Mouse (Mus musculus) embryonic facial prominence, embryonic 13.5 days (tissue): Measurements from ENCODE around the gene Sept10. TPM values are rescaled to one million over a fixed set of nuclear protein-coding genes. Genes with fewer than 3 reads are reported as not detected.

Experiments
- ATAC-seq: fragments of 200-750 bp; cut with Nextera tagmentation; 2 replicates; pipeline ENCODE4 v1.8.0; 2017; ENCODE audit warnings: low read depth; ENCODE audit not compliant: insufficient number of reproducible peaks, insufficient read depth, low FRiP score, low TSS enrichment
- H3K27ac ChIP-seq: fragments of 300-500 bp; sonication (generic); 2 replicates; pipeline ENCODE4 v1.5.1; 2015; ENCODE audit warnings: moderate library complexity, mild to moderate bottlenecking, inconsistent platforms
- H3K27me3 ChIP-seq: fragments of 300-500 bp; sonication (generic); 2 replicates; pipeline ENCODE4 v1.6.1; 2015; ENCODE audit warnings: mild to moderate bottlenecking, inconsistent platforms
- H3K36me3 ChIP-seq: fragments of 300-500 bp; sonication (generic); 2 replicates; pipeline ENCODE4 v1.6.1; 2015; ENCODE audit warnings: mild to moderate bottlenecking, inconsistent platforms
- H3K4me1 ChIP-seq: fragments of 300-500 bp; sonication (generic); 2 replicates; pipeline ENCODE4 v1.6.1; 2015; ENCODE audit warnings: inconsistent platforms
- H3K4me2 ChIP-seq: fragments of 300-500 bp; sonication (generic); 2 replicates; pipeline ENCODE4 v1.6.1; 2015; ENCODE audit warnings: moderate library complexity, mild to moderate bottlenecking, inconsistent platforms
- H3K4me3 ChIP-seq: fragments of 300-500 bp; sonication (generic); 2 replicates; pipeline ENCODE4 v1.5.1; 2015; ENCODE audit warnings: mild to moderate bottlenecking, inconsistent platforms
- H3K9ac ChIP-seq: fragments of 300-500 bp; sonication (generic); 2 replicates; pipeline ENCODE4 v1.6.1; 2015; ENCODE audit warnings: mild to moderate bottlenecking, inconsistent platforms
- H3K9me3 ChIP-seq: fragments of 300-500 bp; sonication (generic); 2 replicates; pipeline ENCODE4 v1.6.1; 2016; ENCODE audit warnings: inconsistent platforms
- WGBS: fragments of 180-500 bp; shearing (Covaris S2); methylation state at CpG from one replicate; pipeline ENCODE4 v1.1.7; 2015; ENCODE audit warnings: mixed read lengths; 5-methylcytosine and 5-hydroxymethylcytosine counted together
- polyA plus RNA-seq: library from polyadenylated mRNA; unstranded; fragments of >200 nt; fragmentation: Nextera tagmentation; extraction: Ambion mirVana; gene quantifications from 2 replicates; pipeline ENCODE4 v1.2.1, GENCODE M21; 2015

Sept10 gene
- polyA plus RNA-seq, 1 experiment from 2014 or later, result 42.7 TPM

GRCm38 (mm10) chr10:59119811-59120210 lies 101.8 kb downstream of the Sept10 start:
- WGBS, result 92% methylated on average over 2 of the region's 2 CpGs
- Histone ChIP-seq H3K4me1 (0 out of 2 replicates have a peak, but pooled peaks cover 1% of the 10 kb centered on the region), H3K9me3 (no peaks in the 10 kb centered on the region), H3K36me3 (no peaks in the 10 kb centered on the region), H3K9ac (no peak overlapping the region), H3K27ac (no peak overlapping the region), H3K4me2 (no peak overlapping the region), H3K4me3 (no peak overlapping the region), H3K27me3 (no peaks in the 10 kb centered on the region)
- ATAC-seq, result no peak

- H3K4me3 ChIP-seq, result no peak overlapping the region
- H3K4me2 ChIP-seq, result no peak overlapping the region
- H3K27me3 ChIP-seq, result no peaks in the 10 kb centered on the region
- no peaks in the 10 kb centered on the region for H3K36me3 ChIP-seq
- no peak overlapping the region for H3K27ac ChIP-seq
- no peak for ATAC-seq
- WGBS, result 94% methylated on average over 1 of the region's 1 CpGs
- 0 out of 2 replicates have a peak, but pooled peaks cover 6% of the 10 kb centered on the region for H3K4me1 ChIP-seq
- H3K9ac ChIP-seq, result no peak overlapping the region
- H3K9me3 ChIP-seq, result no peaks in the 10 kb centered on the region
These were observed 102.6 kb downstream of the Sept10 start for GRCm38 (mm10) chr10:59119001-59119400.

GRCm38 (mm10) chr10:59117555-59117954 lies 104.1 kb downstream of the Sept10 start:
- Histone ChIP-seq H3K9me3 (no peaks in the 10 kb centered on the region), H3K4me2 (no peak overlapping the region), H3K27ac (no peak overlapping the region), H3K36me3 (no peaks in the 10 kb centered on the region), H3K27me3 (no peaks in the 10 kb centered on the region), H3K4me1 (0 out of 2 replicates have a peak, but pooled peaks cover 6% of the 10 kb centered on the region), H3K9ac (no peak overlapping the region), H3K4me3 (no peak overlapping the region)
- ATAC-seq, result no peak
- WGBS, result 70% methylated on average over 5 of the region's 5 CpGs

- no peak for ATAC-seq
- no peak overlapping the region for H3K27ac ChIP-seq
- no peaks in the 10 kb centered on the region for H3K27me3 ChIP-seq
- H3K4me3 ChIP-seq, result no peak overlapping the region
- no peak overlapping the region for H3K9ac ChIP-seq
- 80% methylated on average over 9 of the region's 9 CpGs for WGBS
- no peak overlapping the region for H3K4me2 ChIP-seq
- 0 out of 2 replicates have a peak, but pooled peaks cover 6% of the 10 kb centered on the region for H3K4me1 ChIP-seq
- no peaks in the 10 kb centered on the region for H3K36me3 ChIP-seq
- H3K9me3 ChIP-seq, result no peaks in the 10 kb centered on the region
These were observed 105.3 kb downstream of the Sept10 start for GRCm38 (mm10) chr10:59116331-59116730.

- Histone ChIP-seq H3K4me3 (no peak overlapping the region), H3K27ac (no peak overlapping the region), H3K4me1 (0 out of 2 replicates have a peak, but pooled peaks cover 6% of the 10 kb centered on the region), H3K4me2 (no peak overlapping the region), H3K9ac (no peak overlapping the region), H3K36me3 (no peaks in the 10 kb centered on the region), H3K27me3 (no peaks in the 10 kb centered on the region), H3K9me3 (no peaks in the 10 kb centered on the region)
- WGBS, result 85% methylated on average over 2 of the region's 2 CpGs
- no peak for ATAC-seq
These were observed 106.0 kb downstream of the Sept10 start for GRCm38 (mm10) chr10:59115691-59116090.

GRCm38 (mm10) chr10:59114535-59115291 lies 106.9 kb downstream of the Sept10 start:
- Histone ChIP-seq H3K4me3 (no peak overlapping the region), H3K36me3 (no peaks in the 10 kb centered on the region), H3K4me1 (0 out of 2 replicates have a peak, but pooled peaks cover 6% of the 10 kb centered on the region), H3K27me3 (no peaks in the 10 kb centered on the region), H3K4me2 (no peak overlapping the region), H3K9ac (no peak overlapping the region), H3K27ac (no peak overlapping the region), H3K9me3 (no peaks in the 10 kb centered on the region)
- ATAC-seq, result no peak
- WGBS, result 21% methylated on average over 15 of the region's 15 CpGs

- no peaks in the 10 kb centered on the region for H3K36me3 ChIP-seq
- no peak overlapping the region for H3K4me3 ChIP-seq
- 0 out of 2 replicates have a peak, but pooled peaks cover 6% of the 10 kb centered on the region for H3K4me1 ChIP-seq
- H3K9ac ChIP-seq, result no peak overlapping the region
- H3K27me3 ChIP-seq, result no peaks in the 10 kb centered on the region
- no peak overlapping the region for H3K4me2 ChIP-seq
- ATAC-seq, result no peak
- 81% methylated on average over 9 of the region's 9 CpGs for WGBS
- no peaks in the 10 kb centered on the region for H3K9me3 ChIP-seq
- H3K27ac ChIP-seq, result no peak overlapping the region
These were observed 108.3 kb downstream of the Sept10 start for GRCm38 (mm10) chr10:59113386-59113785.

- Histone ChIP-seq H3K4me2 (no peak overlapping the region), H3K9ac (no peak overlapping the region), H3K9me3 (no peaks in the 10 kb centered on the region), H3K4me1 (0 out of 2 replicates have a peak, but pooled peaks cover 6% of the 10 kb centered on the region), H3K36me3 (no peaks in the 10 kb centered on the region), H3K4me3 (no peak overlapping the region), H3K27ac (no peak overlapping the region), H3K27me3 (no peaks in the 10 kb centered on the region)
- 89% methylated on average over 8 of the region's 8 CpGs for WGBS
- ATAC-seq, result no peak
These were observed 108.9 kb downstream of the Sept10 start for GRCm38 (mm10) chr10:59112755-59113154.

- H3K27ac ChIP-seq, result no peak overlapping the region
- H3K4me3 ChIP-seq, result no peak overlapping the region
- WGBS, result 95% methylated on average over 7 of the region's 7 CpGs
- no peak overlapping the region for H3K9ac ChIP-seq
- H3K27me3 ChIP-seq, result no peaks in the 10 kb centered on the region
- no peak overlapping the region for H3K4me2 ChIP-seq
- 0 out of 2 replicates have a peak, but pooled peaks cover 6% of the 10 kb centered on the region for H3K4me1 ChIP-seq
- ATAC-seq, result no peak
- no peaks in the 10 kb centered on the region for H3K36me3 ChIP-seq
- no peaks in the 10 kb centered on the region for H3K9me3 ChIP-seq
These were observed 111.3 kb downstream of the Sept10 start for GRCm38 (mm10) chr10:59110386-59110785.

- no peak for ATAC-seq
- Histone ChIP-seq H3K36me3 (no peaks in the 10 kb centered on the region), H3K4me3 (no peak overlapping the region), H3K9ac (no peak overlapping the region), H3K4me1 (no peaks in the 10 kb centered on the region), H3K4me2 (no peak overlapping the region), H3K27ac (no peak overlapping the region), H3K9me3 (no peaks in the 10 kb centered on the region), H3K27me3 (no peaks in the 10 kb centered on the region)
- WGBS, result 32% methylated on average over 2 of the region's 2 CpGs
These were observed 112.6 kb downstream of the Sept10 start for GRCm38 (mm10) chr10:59109015-59109414.

- WGBS, result 79% methylated on average over 3 of the region's 3 CpGs
These were observed 115.0 kb downstream of the Sept10 start for GRCm38 (mm10) chr10:59106644-59107043.

GRCm38 (mm10) chr10:59105885-59106284 lies 115.8 kb downstream of the Sept10 start:
- H3K9me3 ChIP-seq, result no peaks in the 10 kb centered on the region
- no peak overlapping the region for H3K4me3 ChIP-seq
- ATAC-seq, result no peak
- no peak overlapping the region for H3K27ac ChIP-seq
- no peaks in the 10 kb centered on the region for H3K36me3 ChIP-seq
- 71% methylated on average over 8 of the region's 8 CpGs for WGBS
- no peaks in the 10 kb centered on the region for H3K4me1 ChIP-seq
- H3K4me2 ChIP-seq, result no peak overlapping the region
- H3K27me3 ChIP-seq, result no peaks in the 10 kb centered on the region
- H3K9ac ChIP-seq, result no peak overlapping the region

More at GRCm38 (mm10) chr10:59106644-59107043, 115.0 kb downstream of the Sept10 start:
- Histone ChIP-seq H3K9me3 (no peaks in the 10 kb centered on the region), H3K27me3 (no peaks in the 10 kb centered on the region), H3K27ac (no peak overlapping the region), H3K4me1 (no peaks in the 10 kb centered on the region), H3K9ac (no peak overlapping the region), H3K4me2 (no peak overlapping the region), H3K4me3 (no peak overlapping the region), H3K36me3 (no peaks in the 10 kb centered on the region)
- ATAC-seq, result no peak
